Mouse (Mus musculus) hindbrain, embryonic 16.5 days (tissue): ENCODE measurements around the gene Rras. TPM values are rescaled to one million over a fixed set of nuclear protein-coding genes. Genes with fewer than 3 reads are reported as not detected.

ENCODE experiments used
- ATAC-seq: fragments of 200-750 bp; cut with Nextera tagmentation; 2 replicates; pipeline ENCODE4 v1.8.0; 2017; ENCODE audit warnings: moderate TSS enrichment, moderate library complexity
- H3K27ac ChIP-seq: fragments of 300-500 bp; sonication (generic); 2 replicates; pipeline ENCODE4 v1.5.1; 2014; ENCODE audit warnings: low read depth, mild to moderate bottlenecking, control low read depth, low read length, moderate library complexity
- H3K27me3 ChIP-seq: fragments of 300-500 bp; sonication (generic); replicated peaks from 2 replicates; pipeline ENCODE4 v1.6.1; 2014; ENCODE audit warnings: low read length; ENCODE audit not compliant: control insufficient read depth, insufficient read depth
- H3K36me3 ChIP-seq: fragments of 300-500 bp; sonication (generic); 2 replicates; pipeline ENCODE4 v1.6.1; 2014; ENCODE audit warnings: mild to moderate bottlenecking, low read length, moderate library complexity, mixed read lengths; ENCODE audit not compliant: control insufficient read depth, insufficient read depth
- H3K4me1 ChIP-seq: fragments of 300-500 bp; sonication (generic); 2 replicates; pipeline ENCODE4 v1.6.1; 2014; ENCODE audit warnings: low read depth, low read length; ENCODE audit not compliant: control insufficient read depth, insufficient read depth
- H3K4me2 ChIP-seq: fragments of 300-500 bp; sonication (generic); 2 replicates; pipeline ENCODE4 v1.6.1; 2014; ENCODE audit warnings: mild to moderate bottlenecking, low read length, control low read depth, moderate library complexity
- H3K4me3 ChIP-seq: fragments of 300-500 bp; sonication (generic); 2 replicates; pipeline ENCODE4 v1.5.1; 2014; ENCODE audit warnings: mild to moderate bottlenecking, low read length, control low read depth, moderate library complexity
- H3K9ac ChIP-seq: fragments of 300-500 bp; sonication (generic); 2 replicates; pipeline ENCODE4 v1.6.1; 2014; ENCODE audit warnings: low read depth, mild to moderate bottlenecking, control low read depth, low read length, moderate library complexity
- H3K9me3 ChIP-seq: fragments of 300-500 bp; sonication (generic); 2 replicates; pipeline ENCODE4 v1.6.1; 2014; ENCODE audit warnings: mild to moderate bottlenecking, low read length, moderate library complexity; ENCODE audit not compliant: control insufficient read depth
- WGBS: fragments of 180-500 bp; shearing (Covaris S2); extraction: QIAGEN DNeasy Blood & Tissue Kit; methylation state at CpG from one replicate; pipeline ENCODE4 v1.1.7; 2014; 5-methylcytosine and 5-hydroxymethylcytosine counted together
- polyA plus RNA-seq: library from polyadenylated mRNA; unstranded; fragments of >200 nt; fragmentation: Nextera tagmentation; extraction: Ambion mirVana; gene quantifications from 2 replicates; pipeline ENCODE4 v1.2.1, GENCODE M21; 2015

The Rras gene
- polyA plus RNA-seq, 1 experiment from 2014 or later = 13.1 TPM

DNA sequence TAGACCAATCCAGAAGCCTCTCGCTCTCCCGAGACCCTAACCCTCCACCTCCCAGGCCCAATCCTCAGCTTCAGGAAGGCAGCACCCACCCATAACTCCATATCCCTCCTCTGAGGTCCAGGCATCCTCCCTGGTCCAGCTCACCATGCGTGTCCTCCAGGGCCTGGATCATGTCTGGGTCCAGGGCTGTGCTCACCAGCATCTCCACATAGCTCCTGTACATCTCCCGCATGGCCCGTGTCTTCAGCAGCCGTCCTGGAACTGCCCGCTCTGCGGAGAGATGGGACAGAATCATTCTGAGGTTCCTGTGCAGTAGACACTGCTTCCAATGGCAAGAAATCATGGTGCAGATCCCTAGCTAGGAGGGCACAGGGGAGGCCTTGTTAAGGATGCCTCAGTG lies 13.1 kb downstream of the Rras start:
- H3K4me1 ChIP-seq = peaks cover 2% of the 10 kb centered on the region; the same call in 1 of the 2 replicates
- no peak overlapping the region for H3K9ac ChIP-seq
- ATAC-seq = no peak
- H3K27ac ChIP-seq = no peak overlapping the region
- no peak overlapping the region for H3K4me2 ChIP-seq
- no peaks in the 10 kb centered on the region for H3K9me3 ChIP-seq
- H3K4me3 ChIP-seq = no peak overlapping the region
- H3K27me3 ChIP-seq = no peaks in the 10 kb centered on the region
- WGBS = 98% methylated on average over 8 of the region's 8 CpGs
- peaks cover 70% of the 10 kb centered on the region for H3K36me3 ChIP-seq

DNA sequence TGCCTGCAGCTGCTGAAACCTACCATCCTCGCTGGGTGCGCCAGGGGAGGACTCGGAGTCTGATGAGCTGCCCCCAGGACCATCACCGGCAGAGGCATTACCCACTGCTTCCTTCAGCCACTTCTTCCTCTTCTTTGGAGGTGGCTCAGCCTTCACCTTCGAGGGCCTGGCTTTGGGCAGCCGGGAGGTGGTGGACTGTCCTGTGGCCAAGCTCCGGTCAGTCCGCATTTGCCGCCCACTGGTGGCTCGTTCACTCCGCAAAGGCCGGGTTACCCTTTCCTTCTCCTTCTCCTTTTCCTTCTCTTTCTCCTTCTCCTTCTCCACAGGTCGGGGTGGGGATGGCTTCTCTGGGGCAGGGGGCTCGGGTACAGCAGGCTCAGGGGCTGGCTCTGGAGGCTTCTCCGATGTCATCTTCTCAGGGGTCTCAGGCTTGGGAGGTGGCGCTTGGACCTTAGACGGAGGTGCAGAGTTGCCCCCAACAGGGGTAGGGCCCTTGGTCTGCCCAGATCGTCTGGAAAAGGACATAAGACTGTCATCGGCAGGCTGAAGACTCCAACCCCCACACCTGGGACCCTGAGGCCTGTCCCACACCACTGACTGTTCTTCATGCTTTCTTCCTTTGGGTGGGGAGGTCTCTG lies 16.1 kb downstream of the Rras start:
- no peak overlapping the region for H3K27ac ChIP-seq
- no peak for ATAC-seq

DNA sequence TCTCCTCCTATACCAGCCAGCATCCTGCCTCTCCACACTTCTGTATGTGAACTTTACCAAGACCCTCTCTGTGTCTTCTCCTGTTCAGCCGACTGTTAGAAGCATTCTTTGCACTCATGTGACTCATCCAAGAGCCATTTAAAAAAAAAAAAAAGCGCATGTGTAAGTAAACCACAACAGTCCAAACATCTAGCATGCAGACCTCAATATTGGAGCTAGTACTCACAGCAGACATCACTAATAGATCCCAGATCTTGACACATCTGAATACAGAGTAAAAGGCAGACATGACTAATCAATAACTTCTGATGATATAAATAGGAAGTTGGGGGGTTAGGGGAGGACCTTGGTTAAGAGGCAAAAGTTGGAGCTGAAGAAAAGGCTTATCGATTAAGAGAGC lies 17.9 kb downstream of the Rras start:
- no peak for ATAC-seq
- no peak overlapping the region for H3K4me2 ChIP-seq
- no peaks in the 10 kb centered on the region for H3K4me1 ChIP-seq
- no peak overlapping the region for H3K9ac ChIP-seq
- 94% methylated on average over 3 of the region's 3 CpGs for WGBS
- H3K9me3 ChIP-seq = no peaks in the 10 kb centered on the region
- H3K4me3 ChIP-seq = no peak overlapping the region
- H3K27me3 ChIP-seq = no peaks in the 10 kb centered on the region
- H3K36me3 ChIP-seq = peaks cover 65% of the 10 kb centered on the region
- H3K27ac ChIP-seq = no peak overlapping the region

More for the DNA sequence above, 16.1 kb downstream of the Rras start:
- H3K4me3 ChIP-seq = no peak overlapping the region
- H3K4me1 ChIP-seq = no peaks in the 10 kb centered on the region
- H3K36me3 ChIP-seq = peaks cover 67% of the 10 kb centered on the region
- no peaks in the 10 kb centered on the region for H3K27me3 ChIP-seq
- no peaks in the 10 kb centered on the region for H3K9me3 ChIP-seq
- H3K9ac ChIP-seq = no peak overlapping the region
- H3K4me2 ChIP-seq = no peak overlapping the region
- WGBS = 97% methylated on average over 19 of the region's 19 CpGs

DNA sequence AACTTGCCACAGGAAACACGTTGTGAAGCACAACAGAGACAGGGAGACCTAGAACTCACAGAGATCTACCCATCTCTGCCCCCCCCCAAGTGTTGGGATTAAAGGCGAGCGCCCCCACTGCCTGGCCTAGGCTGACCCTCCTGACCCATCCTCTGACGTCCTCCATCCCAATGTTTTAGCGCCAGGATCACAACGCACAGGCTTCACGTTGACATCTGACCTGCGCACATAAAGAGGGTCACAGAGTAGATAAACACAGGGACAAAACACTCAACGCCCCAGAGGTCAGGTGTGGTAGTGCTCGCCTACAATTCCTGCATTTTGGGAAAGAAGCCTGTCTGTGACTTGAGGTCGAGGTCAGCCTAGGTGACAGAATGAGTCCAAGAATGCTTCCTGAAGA lies 18.9 kb downstream of the Rras start:
- H3K4me3 ChIP-seq = no peak overlapping the region
- no peaks in the 10 kb centered on the region for H3K9me3 ChIP-seq
- H3K36me3 ChIP-seq = peaks cover 65% of the 10 kb centered on the region
- no peak overlapping the region for H3K4me2 ChIP-seq
- no peak for ATAC-seq
- WGBS = 91% methylated on average over 11 of the region's 11 CpGs
- H3K27ac ChIP-seq = no peak overlapping the region
- H3K4me1 ChIP-seq = no peaks in the 10 kb centered on the region
- H3K27me3 ChIP-seq = no peaks in the 10 kb centered on the region
- no peak overlapping the region for H3K9ac ChIP-seq

DNA sequence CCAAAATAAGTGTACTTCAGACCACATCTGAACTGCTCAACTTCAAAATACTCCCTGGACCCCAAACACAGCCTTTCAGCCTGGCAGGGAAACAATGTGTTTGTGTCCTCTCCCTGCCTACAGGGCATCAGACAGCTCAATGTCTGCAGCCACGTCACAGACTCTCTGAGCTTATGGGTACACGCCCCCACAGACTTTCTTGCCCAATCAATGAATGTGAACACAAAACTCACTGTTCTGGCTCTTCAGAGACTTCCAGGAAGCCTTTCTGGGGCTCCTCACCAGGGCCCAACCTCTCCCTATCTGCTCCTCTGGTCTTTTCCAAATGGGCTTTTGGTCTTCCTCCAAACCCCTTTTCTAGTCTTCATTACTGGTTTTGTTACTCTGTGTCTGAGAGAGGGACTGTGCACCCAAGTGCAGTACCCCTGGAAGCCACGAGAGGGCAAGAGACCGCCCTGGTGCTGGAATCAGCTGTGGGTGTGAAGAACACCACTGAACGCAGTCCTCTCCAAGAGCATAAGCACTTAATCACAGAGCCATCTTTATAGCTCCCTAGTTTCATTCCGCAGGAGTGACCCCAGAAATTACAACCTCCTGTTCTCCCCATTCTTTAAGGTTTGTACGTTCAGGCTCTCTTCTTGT lies 20.1 kb downstream of the Rras start:
- no peak for ATAC-seq
- H3K4me2 ChIP-seq = no peak overlapping the region
- no peaks in the 10 kb centered on the region for H3K27me3 ChIP-seq
- no peaks in the 10 kb centered on the region for H3K9me3 ChIP-seq
- no peak overlapping the region for H3K27ac ChIP-seq
- 68% methylated on average over 7 of the region's 7 CpGs for WGBS
- no peak overlapping the region for H3K4me3 ChIP-seq
- H3K4me1 ChIP-seq = no peaks in the 10 kb centered on the region
- no peak overlapping the region for H3K9ac ChIP-seq
- peaks cover 69% of the 10 kb centered on the region for H3K36me3 ChIP-seq

DNA sequence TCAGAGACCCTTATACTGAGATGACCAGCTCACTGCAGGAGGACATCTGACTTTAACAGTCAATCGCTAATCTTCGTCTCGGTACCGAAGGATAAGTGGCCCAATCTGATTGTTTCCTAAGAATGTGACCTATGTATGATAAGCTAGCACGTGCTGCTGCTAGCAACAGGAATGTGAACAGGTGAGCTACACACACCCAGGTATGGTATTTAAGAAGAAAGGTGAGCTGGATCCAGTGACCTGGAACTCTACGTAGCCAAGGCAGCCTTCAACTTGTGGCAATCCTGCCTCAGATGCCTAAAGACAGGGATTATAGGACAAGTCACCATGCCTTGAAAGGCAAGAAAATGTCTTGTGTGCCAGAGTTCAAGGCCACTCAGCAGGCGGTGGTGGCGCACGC lies 20.6 kb downstream of the Rras start:
- WGBS = 96% methylated on average over 9 of the region's 9 CpGs
- no peak overlapping the region for H3K9ac ChIP-seq
- no peaks in the 10 kb centered on the region for H3K9me3 ChIP-seq
- no peak for ATAC-seq
- H3K4me3 ChIP-seq = no peak overlapping the region
- no peak overlapping the region for H3K27ac ChIP-seq
- H3K36me3 ChIP-seq = peaks cover 69% of the 10 kb centered on the region
- no peaks in the 10 kb centered on the region for H3K4me1 ChIP-seq
- no peaks in the 10 kb centered on the region for H3K27me3 ChIP-seq
- H3K4me2 ChIP-seq = no peak overlapping the region

DNA sequence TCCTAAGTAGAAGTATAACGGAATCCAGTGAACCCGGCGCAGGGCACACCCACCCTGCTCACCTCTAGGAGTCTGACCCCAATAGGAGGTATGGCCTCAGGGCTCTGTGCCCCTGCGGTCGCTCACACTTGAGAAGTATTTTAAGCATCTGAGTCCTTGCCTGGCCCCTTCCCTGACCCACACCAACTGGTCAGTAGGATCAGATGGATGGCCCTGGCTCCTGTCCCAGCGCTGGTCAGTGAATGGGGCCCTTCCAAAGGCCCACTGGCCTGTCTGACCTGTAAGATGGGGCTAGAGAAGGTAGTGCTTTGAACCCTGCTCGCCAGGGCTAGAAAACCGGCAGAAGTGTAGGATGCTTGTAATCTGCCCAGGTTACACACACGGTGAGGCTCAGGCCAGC lies 23.1 kb downstream of the Rras start:
- Histone ChIP-seq H3K9ac (no peak overlapping the region), H3K4me1 (no peaks in the 10 kb centered on the region), H3K4me3 (no peak overlapping the region), H3K9me3 (no peaks in the 10 kb centered on the region), H3K36me3 (peaks cover 63% of the 10 kb centered on the region), H3K27ac (no peak overlapping the region), H3K27me3 (no peaks in the 10 kb centered on the region), H3K4me2 (no peak overlapping the region)
- 92% methylated on average over 9 of the region's 9 CpGs for WGBS
- 0 out of 2 replicates have a peak, but pooled peaks have one; percentile 2 for ATAC-seq

DNA sequence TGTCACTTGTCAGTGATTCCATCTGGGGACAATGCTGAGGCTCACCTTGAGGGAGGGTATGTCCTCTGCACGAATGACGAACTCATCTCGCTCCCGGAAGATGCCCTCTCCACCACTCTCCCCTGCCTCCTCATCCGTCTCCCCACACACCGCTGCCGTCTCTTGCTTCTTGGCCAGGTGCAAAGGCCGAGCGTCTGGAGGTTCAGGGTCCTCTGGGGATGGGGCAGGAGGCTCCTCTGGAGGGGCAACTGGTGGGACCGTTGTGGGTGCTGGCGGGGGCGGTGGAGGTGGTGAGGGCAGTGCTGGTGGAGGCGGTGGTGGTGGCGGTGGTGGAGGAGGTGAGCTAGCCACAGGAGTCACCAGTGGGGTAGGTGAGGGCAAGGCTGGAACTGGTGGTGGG lies 25.5 kb downstream of the Rras start:
- no peaks in the 10 kb centered on the region for H3K9me3 ChIP-seq
- no peaks in the 10 kb centered on the region for H3K4me1 ChIP-seq
- no peak overlapping the region for H3K4me3 ChIP-seq
- WGBS = 93% methylated on average over 14 of the region's 14 CpGs
- no peak overlapping the region for H3K4me2 ChIP-seq
- H3K27me3 ChIP-seq = no peaks in the 10 kb centered on the region
- H3K36me3 ChIP-seq = peaks cover 72% of the 10 kb centered on the region
- H3K27ac ChIP-seq = no peak overlapping the region
- no peak for ATAC-seq
- no peak overlapping the region for H3K9ac ChIP-seq

DNA sequence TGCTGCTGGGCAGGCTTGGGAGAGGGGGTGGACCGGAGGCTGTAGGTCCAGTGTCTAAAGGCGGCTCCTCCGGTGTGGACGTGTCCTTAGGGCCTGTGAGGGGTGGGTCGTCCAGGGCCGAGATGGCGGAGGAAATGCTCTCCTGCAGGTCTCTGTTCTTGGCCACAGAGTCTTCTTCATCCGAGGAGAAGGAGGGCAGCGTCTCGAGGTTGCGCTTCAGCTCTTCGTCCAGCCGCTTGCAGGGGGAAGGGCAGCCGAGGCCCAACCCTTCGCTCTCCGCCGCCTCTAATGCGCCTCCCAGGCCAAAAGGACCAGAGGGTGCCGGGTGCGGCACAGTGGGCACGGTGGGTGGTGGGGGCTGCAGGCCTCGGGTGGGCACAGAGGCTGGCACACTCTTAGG lies 28.0 kb downstream of the Rras start:
- 93% methylated on average over 22 of the region's 22 CpGs for WGBS
- H3K4me2 ChIP-seq = no peak overlapping the region
- no peaks in the 10 kb centered on the region for H3K27me3 ChIP-seq
- no peak overlapping the region for H3K4me3 ChIP-seq
- no peak overlapping the region for H3K27ac ChIP-seq
- H3K9ac ChIP-seq = no peak overlapping the region
- H3K4me1 ChIP-seq = peaks cover 6% of the 10 kb centered on the region
- ATAC-seq = no peak
- H3K9me3 ChIP-seq = no peaks in the 10 kb centered on the region
- peaks cover 83% of the 10 kb centered on the region for H3K36me3 ChIP-seq
